11 mouse cellular contexts compared by ENCODE assay signal in the genomic region with DNA sequence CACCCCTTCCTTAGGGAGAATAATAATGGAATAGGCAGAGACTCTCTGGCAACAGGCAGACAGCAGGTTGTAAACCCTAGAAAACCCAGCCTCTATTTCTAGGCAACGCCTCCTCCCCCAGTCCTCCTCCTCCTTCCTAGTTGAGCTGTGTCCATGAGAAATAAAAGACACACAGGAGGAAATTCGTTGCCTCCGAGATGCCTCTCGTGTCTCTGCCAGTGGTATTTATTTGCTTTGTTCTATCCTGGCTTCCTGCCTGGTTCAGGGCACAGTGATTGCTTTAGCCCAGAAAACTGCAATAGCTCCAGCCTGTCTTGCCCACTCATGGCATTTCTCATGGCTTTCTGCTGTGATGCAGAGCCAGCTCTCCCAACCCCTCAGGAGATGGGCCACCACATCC. TPM values are rescaled to one million over a fixed set of nuclear protein-coding genes. Genes with fewer than 3 reads are reported as not detected.
DNase-seq lines count a peak whose midpoint lies in the region; ATAC-seq lines count a peak whose summit lies in the region.
"Had no signal": no experiment of that assay in that cellular context is flagged by ENCODE, and none has a peak within 500 bp of the region (broad histone marks: within the 10 kb centered on the region; RNA-seq: fewer than 3 reads in every experiment).

No protein-coding gene starts in this region.

- no peak overlapping the region for H3K9ac ChIP-seq in hindbrain, embryonic 13.5 days
- H3K9ac ChIP-seq in hindbrain, embryonic 11.5 days (ENCODE audit: low read depth, low read length), result no peak overlapping the region
- no peak overlapping the region for H3K9ac ChIP-seq in embryonic facial prominence, embryonic 15.5 days
- H3K9ac ChIP-seq: embryonic facial prominence, embryonic 12.5 days; limb, embryonic 15.5 days had no signal

- DNase-seq in hindbrain, embryonic 11.5 days (ENCODE audit: low spot score), result no peak
- peak; percentile 47 to 58 for DNase-seq in adrenal gland, postnatal 36 days
- DNase-seq in left cerebral cortex, adult 18-20 months (ENCODE audit: low spot score in 2 of 2), result peak; percentile 39 to 71
- no peak for DNase-seq in retina, postnatal 1 day
- DNase-seq in embryo, embryonic 10 days (ENCODE audit: low spot score), result no peak
- DNase-seq in heart, postnatal 25 days (ENCODE audit: low spot score), result no peak

- 11% methylated on average over 4 of the region's 4 CpGs for WGBS in hindbrain, embryonic 13.5 days
- 45% methylated on average over 4 of the region's 4 CpGs for WGBS in hindbrain, embryonic 11.5 days
- 24% methylated on average over 4 of the region's 4 CpGs for WGBS in embryonic facial prominence, embryonic 15.5 days

- H3K4me1 ChIP-seq in hindbrain, embryonic 13.5 days (replicated peaks), result peaks cover 27% of the 10 kb centered on the region
- H3K4me1 ChIP-seq in hindbrain, embryonic 11.5 days (replicated peaks; ENCODE audit: control insufficient read depth, insufficient read depth, low read length), result no peaks in the 10 kb centered on the region
- peaks cover 18% of the 10 kb centered on the region for H3K4me1 ChIP-seq in embryonic facial prominence, embryonic 15.5 days

- H3K4me2 ChIP-seq in hindbrain, embryonic 13.5 days, result no peak overlapping the region
- no peak overlapping the region for H3K4me2 ChIP-seq in hindbrain, embryonic 11.5 days (replicated peaks; ENCODE audit: low read depth, low read length)
- no peak overlapping the region for H3K4me2 ChIP-seq in embryonic facial prominence, embryonic 15.5 days (replicated peaks)
- H3K4me2 ChIP-seq: embryonic facial prominence, embryonic 12.5 days; limb, embryonic 15.5 days had no signal

- no peak overlapping the region for H3K4me3 ChIP-seq in hindbrain, embryonic 13.5 days
- H3K4me3 ChIP-seq in hindbrain, embryonic 11.5 days (ENCODE audit: low read depth, low read length), result no peak overlapping the region
- H3K4me3 ChIP-seq in embryonic facial prominence, embryonic 15.5 days (replicated peaks), result no peak overlapping the region
- H3K4me3 ChIP-seq: embryonic facial prominence, embryonic 12.5 days; limb, embryonic 15.5 days had no signal

- ATAC-seq in hindbrain, embryonic 13.5 days (ENCODE audit: low FRiP score), result peak; percentile 82
- ATAC-seq in hindbrain, embryonic 11.5 days (ENCODE audit: low FRiP score), result no peak
- no peak for ATAC-seq in embryonic facial prominence, embryonic 15.5 days (ENCODE audit: insufficient number of reproducible peaks, low FRiP score, low TSS enrichment, low read depth)

- peak overlapping the region; percentile 3; the same call in 1 of the 2 replicates for H3K27ac ChIP-seq in hindbrain, embryonic 13.5 days
- H3K27ac ChIP-seq in hindbrain, embryonic 11.5 days (ENCODE audit: low read depth, low read length), result no peak overlapping the region
- H3K27ac ChIP-seq in embryonic facial prominence, embryonic 15.5 days (replicated peaks), result 0 out of 2 replicates have a peak overlapping the region, but pooled peaks have one; percentile 19
- H3K27ac ChIP-seq: embryonic facial prominence, embryonic 12.5 days had no signal

- intact Hi-C loops in heart, postnatal 25 days (cut with DNase I), result no loop called here

- H3K27me3 ChIP-seq in hindbrain, embryonic 13.5 days, result no peaks in the 10 kb centered on the region
- H3K27me3 ChIP-seq in hindbrain, embryonic 11.5 days (ENCODE audit: control insufficient read depth, insufficient read depth, low read length), result no peaks in the 10 kb centered on the region
- H3K27me3 ChIP-seq in embryonic facial prominence, embryonic 15.5 days, result no peaks in the 10 kb centered on the region
- H3K27me3 ChIP-seq: embryonic facial prominence, embryonic 12.5 days; limb, embryonic 15.5 days had no signal

- no peaks in the 10 kb centered on the region; the same call in 1 of the 2 replicates for H3K9me3 ChIP-seq in hindbrain, embryonic 13.5 days
- no peaks in the 10 kb centered on the region for H3K9me3 ChIP-seq in hindbrain, embryonic 11.5 days (ENCODE audit: control insufficient read depth, low read length)
- no peaks in the 10 kb centered on the region for H3K9me3 ChIP-seq in embryonic facial prominence, embryonic 15.5 days (replicated peaks)
- H3K9me3 ChIP-seq: embryonic facial prominence, embryonic 12.5 days; G1E; limb, embryonic 15.5 days had no signal

- no peaks in the 10 kb centered on the region for H3K36me3 ChIP-seq in hindbrain, embryonic 13.5 days
- no peaks in the 10 kb centered on the region for H3K36me3 ChIP-seq in hindbrain, embryonic 11.5 days (ENCODE audit: control insufficient read depth, insufficient read depth, low read length)
- no peaks in the 10 kb centered on the region for H3K36me3 ChIP-seq in embryonic facial prominence, embryonic 15.5 days
- H3K36me3 ChIP-seq: embryonic facial prominence, embryonic 12.5 days; G1E; limb, embryonic 15.5 days had no signal

RNA-seq across cellular contexts. Expression of a gene that starts 43.8 kb away (rescaled TPM):
- polyA plus RNA-seq in hindbrain, embryonic 13.5 days (2015; fragmentation: Nextera tagmentation; extraction: Ambion mirVana), result 4.6 and 4.8 TPM in 2 replicates
- polyA plus RNA-seq in hindbrain, embryonic 11.5 days (2014; fragmentation: Nextera tagmentation; extraction: Ambion mirVana), result 4.7 and 7.2 TPM in 2 replicates
- total RNA-seq in adrenal gland, postnatal 36 days (2021), result 10 to 100 TPM; 64.3 to 73.1 TPM
- 12.2 and 14.5 TPM in 2 replicates for polyA plus RNA-seq in embryonic facial prominence, embryonic 15.5 days (2015; fragmentation: Nextera tagmentation; extraction: Ambion mirVana)
- total RNA-seq in left cerebral cortex, adult 18-20 months (2021), result 10 to 100 TPM; 42.6 to 44.3 TPM
- 10 to 100 TPM; 26.1 to 33.5 TPM for total RNA-seq in heart, postnatal 25 days (2021)
- polyA plus RNA-seq: G1E had no signal

Comparison
In these comparisons a context has a peak if more than half of its experiments do, and no peak if none do; other contexts are left out.
1. DNase-seq: peak in adrenal gland, postnatal 36 days (2 of 2) and left cerebral cortex, adult 18-20 months (2 of 2); none in hindbrain, embryonic 11.5 days (single experiment), retina, postnatal 1 day (single experiment), embryo, embryonic 10 days (single experiment) and heart, postnatal 25 days (single experiment).